Mouse (Mus musculus) small intestine, adult 2 months (tissue): Measurements from ENCODE around the gene Tnni3k. TPM values are rescaled to one million over a fixed set of nuclear protein-coding genes. Genes with fewer than 3 reads are reported as not detected.

ENCODE experiments used
- H3K27ac ChIP-seq: fragments of 200-500 bp; 2 replicates; pipeline ENCODE4 v1.5.1; 2012; ENCODE audit warnings: low read depth, low read length, control low read depth, inconsistent platforms; ENCODE audit not compliant: insufficient read depth
- H3K27me3 ChIP-seq: fragments of 200-500 bp; 2 replicates; pipeline ENCODE4 v1.6.1; 2012; ENCODE audit warnings: mild to moderate bottlenecking, moderate library complexity, low read length, inconsistent platforms; ENCODE audit not compliant: control insufficient read depth, insufficient read depth
- H3K36me3 ChIP-seq: fragments of 200-500 bp; 2 replicates; pipeline ENCODE4 v1.6.1; 2012; ENCODE audit warnings: mild to moderate bottlenecking, low read length, control low read depth, inconsistent platforms; ENCODE audit not compliant: control insufficient read depth, insufficient read depth
- H3K4me1 ChIP-seq: fragments of 200-500 bp; 2 replicates; pipeline ENCODE4 v1.6.1; 2012; ENCODE audit warnings: low read length, inconsistent platforms, mixed read lengths; ENCODE audit not compliant: control insufficient read depth, insufficient read depth, insufficient read length
- H3K4me3 ChIP-seq: fragments of 200-500 bp; 2 replicates; pipeline ENCODE4 v1.5.1; 2012; ENCODE audit warnings: low read depth, mild to moderate bottlenecking, control low read depth, inconsistent platforms, low read length, moderate library complexity
- CTCF ChIP-seq: fragments of 200-500 bp; IDR thresholded peaks from 2 replicates; pipeline ENCODE4 v1.5.1; 2012; ENCODE audit warnings: low read depth, mild to moderate bottlenecking, control low read depth, inconsistent platforms, low read length, moderate library complexity, mixed read lengths; ENCODE audit not compliant: insufficient replicate concordance, insufficient read length; ENCODE audit errors: extremely low read depth
- POLR2A ChIP-seq: fragments of 200-500 bp; IDR thresholded peaks from 2 replicates; pipeline ENCODE4 v1.6.1; 2012; ENCODE audit warnings: low read depth, mild to moderate bottlenecking, control low read depth, inconsistent platforms, low read length, moderate library complexity
- WGBS: fragments of 180-500 bp; shearing (Covaris S2); methylation state at CpG from one replicate; pipeline ENCODE4 v1.1.7; 2018; 5-methylcytosine and 5-hydroxymethylcytosine counted together
- polyA plus RNA-seq: library from polyadenylated mRNA; depleted of rRNA; stranded (reverse); fragments of >200 nt; gene quantifications from 2 replicates; pipeline ENCODE4 v1.2.3, GENCODE M21; 2012

The Tnni3k gene
- polyA plus RNA-seq, 1 experiment, result 0.06 TPM

DNA sequence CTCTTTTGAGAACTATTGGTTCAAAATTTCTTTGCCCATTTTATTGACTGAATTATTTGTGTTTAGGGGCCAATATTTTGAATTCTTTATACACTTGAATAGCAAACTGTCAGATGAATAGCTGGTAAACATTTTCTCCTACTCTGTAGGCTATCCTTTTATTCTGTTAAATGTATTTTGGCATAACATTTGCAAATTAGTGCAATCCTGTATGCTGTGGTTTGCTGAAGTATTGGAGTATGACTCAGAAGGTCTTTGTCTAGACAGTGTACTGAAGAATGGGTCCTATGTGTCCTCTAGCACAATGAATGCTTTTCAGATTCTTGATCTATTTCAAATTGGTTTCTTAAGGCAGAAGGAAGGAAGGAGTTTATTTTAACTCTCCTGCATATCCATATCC lies 2.4 kb upstream of the Tnni3k start:
- Histone ChIP-seq H3K27me3 (no peaks in the 10 kb centered on the region), H3K4me1 (no peaks in the 10 kb centered on the region), H3K36me3 (no peaks in the 10 kb centered on the region), H3K4me3 (no peak overlapping the region), H3K27ac (no peak overlapping the region)
- TF ChIP-seq POLR2A, result no peak
- no peak for TF ChIP-seq CTCF

GRCm38 (mm10) chr3:155056606-155057005 lies 1.4 kb upstream of the Tnni3k start:
- TF ChIP-seq POLR2A (no peak), CTCF (no peak)
- Histone ChIP-seq H3K36me3 (no peaks in the 10 kb centered on the region), H3K27ac (no peak overlapping the region), H3K27me3 (no peaks in the 10 kb centered on the region), H3K4me3 (no peak overlapping the region), H3K4me1 (no peaks in the 10 kb centered on the region)

DNA sequence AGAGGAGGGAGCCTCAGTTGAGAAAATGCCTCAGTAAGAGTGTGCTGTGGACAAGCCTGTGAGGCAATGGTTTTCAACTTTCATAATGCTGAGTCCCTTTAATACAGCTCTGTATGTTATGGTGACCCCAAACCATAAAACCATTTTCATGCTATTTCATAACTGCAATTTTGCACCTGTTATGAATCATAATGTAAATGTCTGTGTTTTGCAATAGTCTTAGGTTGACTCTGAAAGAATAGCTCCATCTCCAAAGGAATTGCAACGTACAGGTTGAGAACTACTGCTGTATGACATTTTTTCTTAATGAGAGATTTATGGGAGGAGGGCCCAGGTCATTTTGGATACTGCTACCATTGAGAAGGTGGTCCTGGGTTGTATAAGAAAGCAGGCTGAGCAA lies 2.0 kb downstream of the Tnni3k start:
- 19% methylated on average over 1 of the region's 1 CpGs for WGBS
- H3K4me3 ChIP-seq, result no peak overlapping the region
- no peaks in the 10 kb centered on the region for H3K27me3 ChIP-seq
- H3K36me3 ChIP-seq, result no peaks in the 10 kb centered on the region
- TF ChIP-seq POLR2A (no peak), CTCF (no peak)
- no peak overlapping the region for H3K27ac ChIP-seq
- no peaks in the 10 kb centered on the region for H3K4me1 ChIP-seq

- H3K27ac ChIP-seq, result no peak overlapping the region
- TF ChIP-seq CTCF (no peak), POLR2A (no peak)
- no peaks in the 10 kb centered on the region for H3K27me3 ChIP-seq
- H3K4me3 ChIP-seq, result no peak overlapping the region
- H3K4me1 ChIP-seq, result no peaks in the 10 kb centered on the region
- no peaks in the 10 kb centered on the region for H3K36me3 ChIP-seq
Observed at GRCm38 (mm10) chr3:155052021-155052420, 3.2 kb downstream of the Tnni3k start.

DNA sequence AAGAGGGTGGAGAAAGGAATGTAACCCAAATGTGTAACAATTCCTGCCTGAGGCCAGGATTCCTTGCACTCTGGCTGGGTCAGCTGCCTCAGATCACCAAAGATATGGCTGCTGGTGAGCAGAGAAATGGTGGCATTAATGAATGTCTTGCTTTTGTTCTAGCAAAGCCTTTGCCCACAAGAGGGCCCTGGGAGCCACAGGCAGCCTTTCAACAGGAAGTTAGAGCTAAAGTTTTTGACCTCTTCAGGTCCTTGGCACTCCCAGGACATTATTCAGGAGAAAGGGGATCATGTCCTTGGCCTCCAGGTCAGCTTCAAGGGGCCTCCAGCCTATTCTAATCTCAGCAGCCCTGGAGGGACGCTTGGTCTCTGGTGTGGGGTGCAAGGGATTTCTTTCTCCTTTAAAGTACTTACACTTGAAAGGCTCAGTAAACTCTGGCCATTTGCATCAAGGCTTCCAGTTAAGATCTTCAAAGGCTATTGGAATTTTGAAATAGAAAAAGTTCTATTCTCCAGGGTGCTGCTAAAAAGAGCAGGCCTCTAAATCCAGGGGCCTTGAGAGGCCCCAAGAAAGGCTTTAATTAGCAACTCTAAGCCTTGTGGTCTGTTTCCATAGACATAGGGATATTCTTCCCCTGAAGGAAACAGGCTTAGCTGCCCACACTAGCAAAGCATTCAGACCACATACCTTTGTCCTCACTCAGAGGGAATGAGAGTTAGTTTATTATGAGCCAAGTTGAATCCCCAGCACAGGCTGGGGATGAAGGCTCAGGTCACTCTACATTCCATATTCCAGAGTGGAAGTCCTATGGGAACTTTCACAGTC lies 16.0 kb downstream of the Tnni3k start:
- no peaks in the 10 kb centered on the region for H3K4me1 ChIP-seq
- 36% methylated on average over 1 of the region's 1 CpGs for whole genome bisulfite sequencing
- H3K27ac ChIP-seq, result no peak overlapping the region
- H3K4me3 ChIP-seq, result no peak overlapping the region
- H3K27me3 ChIP-seq, result no peaks in the 10 kb centered on the region
- no peaks in the 10 kb centered on the region for H3K36me3 ChIP-seq
- no peak for TF ChIP-seq POLR2A
- TF ChIP-seq CTCF, result no peak

- H3K4me1 ChIP-seq, result no peaks in the 10 kb centered on the region
- H3K36me3 ChIP-seq, result no peaks in the 10 kb centered on the region
- H3K27ac ChIP-seq, result no peak overlapping the region
- no peak overlapping the region for H3K4me3 ChIP-seq
- no peak for TF ChIP-seq CTCF
- TF ChIP-seq POLR2A, result no peak
- WGBS, result 75% methylated on average over 7 of the region's 7 CpGs
- no peaks in the 10 kb centered on the region for H3K27me3 ChIP-seq
Observed at GRCm38 (mm10) chr3:155034323-155034722, 20.9 kb downstream of the Tnni3k start.

GRCm38 (mm10) chr3:155030200-155030599 lies 25.0 kb downstream of the Tnni3k start:
- no peak overlapping the region for H3K27ac ChIP-seq
- no peak overlapping the region for H3K4me3 ChIP-seq
- no peaks in the 10 kb centered on the region for H3K27me3 ChIP-seq
- TF ChIP-seq POLR2A, result no peak
- H3K4me1 ChIP-seq, result no peaks in the 10 kb centered on the region
- H3K36me3 ChIP-seq, result no peaks in the 10 kb centered on the region
- WGBS, result 88% methylated on average over 9 of the region's 9 CpGs

GRCm38 (mm10) chr3:155002781-155003180 lies 52.4 kb downstream of the Tnni3k start:
- TF ChIP-seq CTCF (no peak), POLR2A (no peak)
- no peak overlapping the region for H3K27ac ChIP-seq
- H3K4me3 ChIP-seq, result no peak overlapping the region
- WGBS, result 71% methylated on average over 4 of the region's 4 CpGs
- H3K27me3 ChIP-seq, result no peaks in the 10 kb centered on the region
- no peaks in the 10 kb centered on the region for H3K4me1 ChIP-seq
- no peaks in the 10 kb centered on the region for H3K36me3 ChIP-seq
